In the genomic region with DNA sequence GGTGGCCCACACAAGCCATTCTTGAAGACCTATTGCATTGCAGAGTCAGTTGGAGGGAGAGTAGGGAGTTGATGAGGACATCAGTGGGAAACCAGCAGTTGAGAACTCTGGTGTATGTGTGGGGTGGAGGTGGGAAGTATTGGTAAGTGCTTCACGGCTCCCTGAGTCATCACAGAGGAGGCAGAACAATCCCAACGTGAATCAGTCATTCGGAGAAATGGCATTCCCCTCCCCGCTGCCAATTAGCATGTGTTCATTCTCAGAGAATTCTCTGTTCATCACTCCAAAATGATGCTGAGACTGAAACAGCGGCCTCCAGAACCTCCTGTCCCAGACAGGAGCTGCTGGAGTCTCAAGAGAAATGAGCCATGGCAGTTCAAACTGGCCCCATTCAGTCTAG, we compare ENCODE assay signal across 30 mouse cellular contexts. TPM values are rescaled to one million over a fixed set of nuclear protein-coding genes. Genes with fewer than 3 reads are reported as not detected.
DNase-seq lines count a peak whose midpoint lies in the region; ATAC-seq and TF ChIP-seq lines count a peak whose summit lies in the region.
"Had no signal": no experiment of that assay in that cellular context is flagged by ENCODE, and none has a peak within 500 bp of the region (broad histone marks: within the 10 kb centered on the region; RNA-seq: fewer than 3 reads in every experiment).

No protein-coding gene starts in this region.

- no peaks in the 10 kb centered on the region for H3K9me3 ChIP-seq in forebrain, embryonic 11.5 days (ENCODE audit: control insufficient read depth, low read length)
- H3K9me3 ChIP-seq in limb, embryonic 10.5 days (replicated peaks), result no peaks in the 10 kb centered on the region
- H3K9me3 ChIP-seq: heart, embryonic 13.5 days; hindbrain, embryonic 13.5 days; midbrain, embryonic 13.5 days; neural tube, embryonic 13.5 days had no signal

- H3K9ac ChIP-seq in forebrain, embryonic 11.5 days (ENCODE audit: low read length), result no peak overlapping the region
- H3K9ac ChIP-seq: heart, embryonic 13.5 days; hindbrain, embryonic 13.5 days; liver, postnatal 0 days; midbrain, embryonic 13.5 days; neural tube, embryonic 13.5 days had no signal

- DNase-seq in layer of hippocampus, adult 18-20 months (ENCODE audit: low spot score in 2 of 2), result peak; percentile 74 to 86
- no peak for DNase-seq in layer of hippocampus, adult 9-10 months (ENCODE audit: low spot score)
- peak; percentile 41 for DNase-seq in 3T3-L1 (ENCODE audit: low read depth, low spot score)
- peak; percentile 48 to 51 for DNase-seq in left cerebral cortex, postnatal 14 days (ENCODE audit: low spot score in 2 of 2)
- no peak for DNase-seq in forebrain, embryonic 11.5 days (ENCODE audit: low spot score)
- no peak for DNase-seq in limb, embryonic 10.5 days (ENCODE audit: low spot score)
- DNase-seq in urinary bladder, postnatal 14 days (ENCODE audit: low spot score), result no peak
- DNase-seq: cerebellum, adult 8-10 months; heart, adult 11 months; kidney, adult 2 months; kidney, postnatal 14 days; liver, postnatal 0 days; lung, postnatal 10 days; thymus, postnatal 4 days had no signal

- H3K4me3 ChIP-seq in embryonic fibroblast, embryonic 13.5 days (ENCODE audit: insufficient read depth, low read length), result no peak overlapping the region
- no peak overlapping the region for H3K4me3 ChIP-seq in forebrain, embryonic 11.5 days (ENCODE audit: low read depth, low read length)
- H3K4me3 ChIP-seq in limb, embryonic 10.5 days, result no peak overlapping the region
- H3K4me3 ChIP-seq: erythroblast, embryonic 14.5 days; heart, embryonic 13.5 days; hindbrain, embryonic 13.5 days; midbrain, embryonic 13.5 days; neural tube, embryonic 13.5 days had no signal

- no peaks in the 10 kb centered on the region; the same call in 1 of the 2 replicates for H3K4me1 ChIP-seq in embryonic fibroblast, embryonic 13.5 days (ENCODE audit: control insufficient read depth, insufficient read depth, low read length)
- peaks cover 9% of the 10 kb centered on the region for H3K4me1 ChIP-seq in forebrain, embryonic 11.5 days (replicated peaks; ENCODE audit: control insufficient read depth, insufficient read depth, low read length)
- H3K4me1 ChIP-seq in limb, embryonic 10.5 days, result peaks cover 28% of the 10 kb centered on the region

- H3K27me3 ChIP-seq in forebrain, embryonic 11.5 days (ENCODE audit: control insufficient read depth, insufficient read depth, low read length), result no peaks in the 10 kb centered on the region
- peaks cover 14% of the 10 kb centered on the region for H3K27me3 ChIP-seq in limb, embryonic 10.5 days (ENCODE audit: low read depth, poor library complexity, severe bottlenecking)
- H3K27me3 ChIP-seq: CH12.LX; neural tube, embryonic 13.5 days had no signal

- ATAC-seq in forebrain, embryonic 11.5 days (replicated peaks; ENCODE audit: low FRiP score), result no peak
- ATAC-seq: forebrain, embryonic 16.5 days; inflammation-experienced regulatory T-cells, adult 6 months; liver, postnatal 0 days; midbrain, embryonic 13.5 days had no signal

- intact Hi-C loops in left cerebral cortex, postnatal 14 days (cut with DNase I), result no loop called here

- no peak for TF ChIP-seq CTCF in embryonic fibroblast, embryonic 13.5 days (IDR thresholded peaks at IDR 0.05; ENCODE audit: borderline replicate concordance, insufficient read depth, low read length)

- TF ChIP-seq POLR2A in embryonic fibroblast, embryonic 13.5 days (IDR thresholded peaks at IDR 0.05; ENCODE audit: low read depth, low read length), result no peak

- no peak overlapping the region for H3K4me2 ChIP-seq in forebrain, embryonic 11.5 days (ENCODE audit: low read depth, low read length, severe bottlenecking)
- H3K4me2 ChIP-seq: heart, embryonic 13.5 days; hindbrain, embryonic 13.5 days; midbrain, embryonic 13.5 days; neural tube, embryonic 13.5 days had no signal

- 80% methylated on average over 5 of the region's 5 CpGs for WGBS in forebrain, embryonic 11.5 days
- 86% methylated on average over 5 of the region's 5 CpGs for WGBS in limb, embryonic 10.5 days

- no peaks in the 10 kb centered on the region for H3K36me3 ChIP-seq in forebrain, embryonic 11.5 days (ENCODE audit: control insufficient read depth, insufficient read depth, low read length)
- H3K36me3 ChIP-seq in limb, embryonic 10.5 days, result no peaks in the 10 kb centered on the region
- H3K36me3 ChIP-seq: heart, embryonic 13.5 days; hindbrain, embryonic 13.5 days; midbrain, embryonic 13.5 days; neural tube, embryonic 13.5 days had no signal

- H3K27ac ChIP-seq in embryonic fibroblast, embryonic 13.5 days (ENCODE audit: insufficient read depth, low read length), result 0 out of 2 replicates have a peak overlapping the region, but pooled peaks have one; percentile 8
- no peak overlapping the region for H3K27ac ChIP-seq in forebrain, embryonic 11.5 days (ENCODE audit: low read depth, low read length)
- no peak overlapping the region for H3K27ac ChIP-seq in limb, embryonic 10.5 days
- H3K27ac ChIP-seq: heart, embryonic 13.5 days; hindbrain, embryonic 13.5 days; midbrain, embryonic 13.5 days; neural tube, embryonic 13.5 days had no signal

RNA-seq across cellular contexts. Expression of a gene that starts 45.2 kb away (rescaled TPM):
- total RNA-seq in layer of hippocampus, adult 18-20 months (2021), result 10 to 100 TPM; 14.9 to 16.9 TPM
- not detected in 2 replicates for polyA plus RNA-seq in embryonic fibroblast, embryonic 13.5 days (2011; ENCODE audit: insufficient read length, low read depth, missing spikeins)
- 1 to 10 TPM; 1.8 to 2.6 TPM for total RNA-seq in left cerebral cortex, postnatal 14 days (2021)
- not detected in 2 replicates for polyA plus RNA-seq in forebrain, embryonic 11.5 days (2014; fragmentation: Nextera tagmentation; extraction: Ambion mirVana)
- polyA plus RNA-seq in limb, embryonic 10.5 days (2016; fragmentation: Nextera tagmentation; extraction: Ambion mirVana), result not detected in 2 replicates
- total RNA-seq: adrenal gland, adult 18-20 months; CH12.LX; gastrocnemius, adult 8-10 months; heart, postnatal 25 days; liver, adult 2 months; megakaryocyte, adult 5-6 weeks; MEL had no signal
- polyA plus RNA-seq: erythroblast, embryonic 14.5 days; heart, embryonic 13.5 days; kidney, adult 2 months; liver, adult 2 months; liver, postnatal 0 days; small intestine, adult 2 months had no signal

Comparison
In these comparisons a context has a peak if more than half of its experiments do, and no peak if none do; other contexts are left out.
1. DNase-seq: peak in layer of hippocampus, adult 18-20 months (2 of 2), 3T3-L1 (single experiment) and left cerebral cortex, postnatal 14 days (2 of 2); none in layer of hippocampus, adult 9-10 months (single experiment), forebrain, embryonic 11.5 days (single experiment), limb, embryonic 10.5 days (single experiment) and urinary bladder, postnatal 14 days (single experiment).